Mouse (Mus musculus): ENCODE measurements around the gene Camk2d. TPM values are rescaled to one million over a fixed set of nuclear protein-coding genes. Genes with fewer than 3 reads are reported as not detected.

The Camk2d gene
- total and polyA plus RNA-seq, 3 experiments: 66.1 to 80.4 (median 77.3) TPM

DNA sequence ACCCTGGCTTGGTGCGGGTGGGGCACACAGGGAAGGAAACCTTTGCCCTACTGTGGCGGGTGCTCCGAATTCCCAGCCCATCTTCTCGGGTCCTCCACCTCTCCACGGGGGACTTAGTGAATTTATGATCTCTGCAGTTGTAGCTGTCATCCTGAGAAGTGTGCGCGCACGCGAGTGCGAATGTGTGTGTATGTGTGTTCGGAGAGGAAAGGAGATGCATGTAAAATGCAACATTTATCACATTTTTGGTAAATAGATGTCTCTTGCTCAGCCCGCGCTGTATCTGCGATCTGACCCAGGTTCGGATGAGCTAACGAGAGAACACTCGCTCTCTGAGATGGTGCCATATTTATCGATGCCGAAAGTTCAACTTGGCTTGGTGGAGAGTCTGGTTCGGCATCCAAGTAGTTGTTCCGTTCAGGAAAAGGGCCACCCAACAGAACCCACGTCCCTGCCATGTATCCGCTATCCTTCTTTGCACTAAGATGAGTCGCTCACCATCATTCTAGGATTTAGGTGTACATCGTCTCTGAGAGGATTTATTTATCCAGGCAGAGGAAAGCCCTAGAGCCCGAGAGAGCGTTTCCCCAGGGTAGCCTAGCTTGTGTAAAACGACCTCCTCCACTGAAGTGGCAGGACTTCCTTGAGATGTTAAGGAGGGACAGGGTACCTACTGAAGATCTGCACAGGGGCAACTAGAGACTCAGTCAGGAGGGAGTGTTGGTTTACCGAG is 1.7 kb downstream of the Camk2d start:
- in situ Hi-C loops (cut with MboI; ENCODE audit: low pct_ligation_motif_present, low pct_unique_long_range_greater_than_20kb, low sequenced_read_pairs) (loop anchor here (5.0 to 10.0 kb wide), 2 partner anchors 65 to 177 kb away; no protein-coding TSS in a partner anchor), dilution Hi-C loops (cut with MboI; ENCODE audit: extremely low pct_ligation_motif_present, extremely low pct_unique_long_range_greater_than_20kb, low sequenced_read_pairs) (no loop called here)
- peak overlapping the region; percentile 88 for H3K27ac ChIP-seq (ENCODE audit: insufficient read depth, low read depth)
- H3K9ac ChIP-seq (ENCODE audit: insufficient read depth, low read depth): peak overlapping the region; percentile 86
- TF ChIP-seq UBTF (IDR thresholded peaks at IDR 0.05; ENCODE audit: low read depth, low read length) (no peak), ETS1 (conservative IDR thresholded peaks at IDR 0.05; ENCODE audit: low read depth, low read length) (peak; percentile 16; the same call in 1 of the 2 replicates), TBP (conservative IDR thresholded peaks at IDR 0.05; ENCODE audit: low read depth, low read length) (no peak), NRF1 (IDR thresholded peaks at IDR 0.05; ENCODE audit: low read depth, low read length) (no peak), MAZ (IDR thresholded peaks at IDR 0.05; ENCODE audit: low read depth, low read length) (no peak), RCOR1 (conservative IDR thresholded peaks at IDR 0.05; ENCODE audit: low read depth, low read length) (0 out of 2 replicates have a peak, but pooled peaks have one; percentile 33), E2F4 (IDR thresholded peaks at IDR 0.05; ENCODE audit: insufficient replicate concordance, low read depth, low read length) (no peak), MXI1 (IDR thresholded peaks at IDR 0.05; ENCODE audit: low read depth, low read length) (peak; percentile 13; the same call in 1 of the 2 replicates), JUND (conservative IDR thresholded peaks at IDR 0.05; ENCODE audit: low read depth, low read length) (no peak), GABPA (IDR thresholded peaks at IDR 0.05; ENCODE audit: insufficient replicate concordance, low read depth, low read length) (no peak), SMC3 (IDR thresholded peaks at IDR 0.05; ENCODE audit: low read depth, low read length) (0 out of 2 replicates have a peak, but pooled peaks have one; percentile 2), POLR2AphosphoS2 (IDR thresholded peaks at IDR 0.05; ENCODE audit: low read depth, low read length) (no peak), JUN (IDR thresholded peaks at IDR 0.05; ENCODE audit: insufficient read depth, low read depth, low read length) (no peak), ZC3H11A (IDR thresholded peaks at IDR 0.05; ENCODE audit: low read depth, low read length) (no peak), RAD21 (IDR thresholded peaks at IDR 0.05; ENCODE audit: low read depth, low read length) (no peak), BHLHE40 (IDR thresholded peaks at IDR 0.05; ENCODE audit: low read depth, low read length) (peak; percentile 44; the same call in 1 of the 2 replicates), CHD1 (IDR thresholded peaks at IDR 0.05; ENCODE audit: low read depth, low read length) (peak; percentile 38), SIN3A (IDR thresholded peaks at IDR 0.05; ENCODE audit: low read length) (peak; percentile 92), MEF2A (IDR thresholded peaks at IDR 0.05; ENCODE audit: borderline replicate concordance, low read depth, low read length) (no peak), PAX5 (IDR thresholded peaks at IDR 0.05; ENCODE audit: low read length) (no peak)
- H3K9me3 ChIP-seq (replicated peaks; ENCODE audit: low read length): peaks cover 6% of the 10 kb centered on the region
- peaks cover 46% of the 10 kb centered on the region for H3K79me2 ChIP-seq (replicated peaks; ENCODE audit: control insufficient read depth, extremely low read depth, insufficient read depth, poor library complexity, severe bottlenecking)
- DNase-seq (ENCODE audit: extremely low read depth): no peak
- peaks cover 0 to 18% of the 10 kb centered on the region in 2 experiments; a peak in 2 of 4 replicates for H3K4me1 ChIP-seq (ENCODE audit: control insufficient read depth in 1 of 2, insufficient read depth in 2 of 2)
- H3K4me3 ChIP-seq (replicated peaks in 1 of 3; ENCODE audit: low read depth in 2 of 3, low read length in 2 of 3, poor library complexity in 1 of 3): peak overlapping the region; percentile 81 to 97 (median 94)
- H3K4me2 ChIP-seq (ENCODE audit: insufficient read depth, low read depth, poor library complexity, severe bottlenecking): peak overlapping the region; percentile 92; the same call in 1 of the 2 replicates
- H3K27me3 ChIP-seq (replicated peaks): no peaks in the 10 kb centered on the region
- peaks cover 20 to 31% of the 10 kb centered on the region in 2 experiments for H3K36me3 ChIP-seq (replicated peaks in 1 of 2; ENCODE audit: control insufficient read depth in 1 of 2, insufficient read depth in 1 of 2, low read length in 1 of 2)

Measured in CH12.LX (cell line).